Mouse (Mus musculus): ENCODE data around the gene Esyt1. TPM values are rescaled to one million over a fixed set of nuclear protein-coding genes. Genes with fewer than 3 reads are reported as not detected.
"Not testable (repeated sequence)": the region's sequence is repeated elsewhere in the genome, so short reads cannot be mapped to it uniquely, and the experiment has no call there.

Gene Esyt1
- polyA plus RNA-seq, 1 experiment from 2014 or later: 23.1 TPM

GRCm38 (mm10) chr10:128515044-128515443 is 10.6 kb downstream of the Esyt1 start:
- H3K4me2 ChIP-seq: no peak overlapping the region
- H3K27ac ChIP-seq: no peak overlapping the region
- H3K27me3 ChIP-seq: peaks cover 36% of the 10 kb centered on the region
- no peak overlapping the region for H3K4me3 ChIP-seq
- peaks cover 9% of the 10 kb centered on the region; the same call in 1 of the 2 replicates for H3K4me1 ChIP-seq
- H3K9ac ChIP-seq: no peak overlapping the region
- 82% methylated on average over 4 of the region's 4 CpGs for WGBS
- peaks cover 62% of the 10 kb centered on the region for H3K36me3 ChIP-seq
- H3K9me3 ChIP-seq: no peaks in the 10 kb centered on the region
- ATAC-seq (ENCODE audit: insufficient number of reproducible peaks, insufficient read depth, low FRiP score, low TSS enrichment, low read depth): no peak

- 80% methylated on average over 12 of the region's 12 CpGs for WGBS
- no peak for ATAC-seq (ENCODE audit: insufficient number of reproducible peaks, insufficient read depth, low FRiP score, low TSS enrichment, low read depth)
- no peak overlapping the region for H3K27ac ChIP-seq
Measured at GRCm38 (mm10) chr10:128511761-128512160, 13.9 kb downstream of the Esyt1 start.

DNA sequence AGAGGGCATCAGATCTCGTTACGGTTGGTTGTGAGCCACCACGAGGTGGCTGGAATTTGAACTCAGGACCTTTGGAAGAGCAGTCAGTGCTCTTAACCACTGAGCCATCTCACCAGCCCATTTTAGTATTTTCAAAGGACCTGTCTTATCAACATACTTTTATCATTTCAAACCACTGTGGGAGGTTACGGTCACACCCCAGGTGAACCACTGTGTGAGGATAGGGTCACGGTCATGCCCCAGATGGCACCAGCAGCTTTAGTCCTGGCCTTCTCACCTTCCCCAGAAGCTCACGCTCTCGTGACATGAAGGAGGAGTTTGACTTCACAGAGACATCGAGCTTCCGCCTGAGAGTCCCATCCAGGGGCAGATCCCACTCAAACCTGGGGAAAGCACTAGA is 14.5 kb downstream of the Esyt1 start:
- ATAC-seq (ENCODE audit: insufficient number of reproducible peaks, insufficient read depth, low FRiP score, low TSS enrichment, low read depth): no peak
- H3K27ac ChIP-seq: no peak overlapping the region
- H3K9ac ChIP-seq: no peak overlapping the region
- H3K4me1 ChIP-seq: 0 out of 2 replicates have a peak, but pooled peaks cover 4% of the 10 kb centered on the region
- WGBS: 89% methylated on average over 9 of the region's 9 CpGs
- H3K4me2 ChIP-seq: no peak overlapping the region
- H3K27me3 ChIP-seq: peaks cover 9% of the 10 kb centered on the region
- no peaks in the 10 kb centered on the region for H3K9me3 ChIP-seq
- H3K4me3 ChIP-seq: no peak overlapping the region
- peaks cover 45% of the 10 kb centered on the region for H3K36me3 ChIP-seq

More at GRCm38 (mm10) chr10:128511761-128512160, 13.9 kb downstream of the Esyt1 start:
- 0 out of 2 replicates have a peak overlapping the region, but pooled peaks have one; percentile 22 for H3K9ac ChIP-seq
- H3K27me3 ChIP-seq: peaks cover 14% of the 10 kb centered on the region
- peaks cover 48% of the 10 kb centered on the region for H3K36me3 ChIP-seq
- H3K4me2 ChIP-seq: no peak overlapping the region
- H3K4me3 ChIP-seq: no peak overlapping the region
- no peaks in the 10 kb centered on the region for H3K9me3 ChIP-seq
- H3K4me1 ChIP-seq: 0 out of 2 replicates have a peak, but pooled peaks cover 5% of the 10 kb centered on the region

- H3K9me3 ChIP-seq: no peaks in the 10 kb centered on the region
- no peak overlapping the region for H3K9ac ChIP-seq
- no peak overlapping the region for H3K4me3 ChIP-seq
- H3K4me1 ChIP-seq: no peaks in the 10 kb centered on the region
- no peaks in the 10 kb centered on the region for H3K27me3 ChIP-seq
- peaks cover 37% of the 10 kb centered on the region for H3K36me3 ChIP-seq
- WGBS: 87% methylated on average over 11 of the region's 11 CpGs
- H3K4me2 ChIP-seq: no peak overlapping the region
- ATAC-seq (ENCODE audit: insufficient number of reproducible peaks, insufficient read depth, low FRiP score, low TSS enrichment, low read depth): no peak
- no peak overlapping the region for H3K27ac ChIP-seq
Measured at GRCm38 (mm10) chr10:128510301-128510700, 15.4 kb downstream of the Esyt1 start.

- Histone ChIP-seq H3K36me3 (peaks cover 33% of the 10 kb centered on the region), H3K9ac (no peak overlapping the region), H3K4me3 (no peak overlapping the region), H3K4me1 (no peaks in the 10 kb centered on the region; the same call in 1 of the 2 replicates), H3K27me3 (no peaks in the 10 kb centered on the region), H3K9me3 (no peaks in the 10 kb centered on the region), H3K4me2 (no peak overlapping the region), H3K27ac (no peak overlapping the region)
- no peak; the same call in 1 of the 2 replicates for ATAC-seq (ENCODE audit: insufficient number of reproducible peaks, insufficient read depth, low FRiP score, low TSS enrichment, low read depth)
- 69% methylated on average over 4 of the region's 4 CpGs for WGBS
Measured at GRCm38 (mm10) chr10:128509831-128510230, 15.8 kb downstream of the Esyt1 start.

- H3K4me3 ChIP-seq: no peak overlapping the region
- no peak for ATAC-seq (ENCODE audit: insufficient number of reproducible peaks, insufficient read depth, low FRiP score, low TSS enrichment, low read depth)
- H3K4me2 ChIP-seq: no peak overlapping the region
- H3K27me3 ChIP-seq: no peaks in the 10 kb centered on the region
- H3K27ac ChIP-seq: no peak overlapping the region
- 81% methylated on average over 9 of the region's 9 CpGs for WGBS
- no peak overlapping the region for H3K9ac ChIP-seq
- no peaks in the 10 kb centered on the region; the same call in 1 of the 2 replicates for H3K4me1 ChIP-seq
- H3K9me3 ChIP-seq: no peaks in the 10 kb centered on the region
- peaks cover 32% of the 10 kb centered on the region for H3K36me3 ChIP-seq
Measured at GRCm38 (mm10) chr10:128509203-128509602, 16.5 kb downstream of the Esyt1 start.

GRCm38 (mm10) chr10:128508260-128508659 is 17.4 kb downstream of the Esyt1 start:
- no peaks in the 10 kb centered on the region for H3K27me3 ChIP-seq
- no peak overlapping the region for H3K4me3 ChIP-seq
- no peak for ATAC-seq (ENCODE audit: insufficient number of reproducible peaks, insufficient read depth, low FRiP score, low TSS enrichment, low read depth)
- H3K27ac ChIP-seq: no peak overlapping the region
- peaks cover 32% of the 10 kb centered on the region for H3K36me3 ChIP-seq
- no peaks in the 10 kb centered on the region; the same call in 1 of the 2 replicates for H3K4me1 ChIP-seq
- H3K9ac ChIP-seq: no peak overlapping the region
- H3K4me2 ChIP-seq: no peak overlapping the region
- WGBS: 73% methylated on average over 9 of the region's 9 CpGs
- no peaks in the 10 kb centered on the region for H3K9me3 ChIP-seq

- H3K9ac ChIP-seq: no peak overlapping the region
- peaks cover 18% of the 10 kb centered on the region for H3K36me3 ChIP-seq
- no peak overlapping the region for H3K4me3 ChIP-seq
- H3K9me3 ChIP-seq: no peaks in the 10 kb centered on the region
- H3K4me2 ChIP-seq: no peak overlapping the region
- ATAC-seq (ENCODE audit: insufficient number of reproducible peaks, insufficient read depth, low FRiP score, low TSS enrichment, low read depth): no peak
- 93% methylated on average over 14 of the region's 14 CpGs for WGBS
- no peaks in the 10 kb centered on the region for H3K27me3 ChIP-seq
- no peaks in the 10 kb centered on the region; the same call in 1 of the 2 replicates for H3K4me1 ChIP-seq
- H3K27ac ChIP-seq: no peak overlapping the region
Measured at GRCm38 (mm10) chr10:128505974-128506373, 19.7 kb downstream of the Esyt1 start.

DNA sequence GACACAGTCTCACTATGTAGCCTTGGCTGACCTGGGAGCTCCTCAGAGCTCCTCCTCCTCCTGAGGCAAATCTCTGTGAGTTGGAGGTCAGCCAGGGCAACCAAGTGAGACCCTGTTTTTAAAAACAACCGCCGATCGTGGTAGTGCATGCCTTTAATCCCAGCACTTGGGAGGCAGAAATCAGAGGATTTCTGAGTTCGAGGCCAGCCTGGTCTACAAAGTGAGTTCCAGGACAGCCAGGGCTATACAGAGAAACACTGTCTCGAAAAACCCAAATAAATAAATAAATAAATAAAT is 20.4 kb downstream of the Esyt1 start:
- not testable (repeated sequence) for H3K4me2 ChIP-seq; H3K4me1 ChIP-seq; ATAC-seq (ENCODE audit: insufficient number of reproducible peaks, insufficient read depth, low FRiP score, low TSS enrichment, low read depth); H3K9me3 ChIP-seq; H3K27me3 ChIP-seq; H3K27ac ChIP-seq; H3K9ac ChIP-seq; H3K4me3 ChIP-seq
- H3K36me3 ChIP-seq: peaks cover 12% of the 10 kb centered on the region
- WGBS: 81% methylated on average over 5 of the region's 5 CpGs

GRCm38 (mm10) chr10:128504641-128505370 is 20.9 kb downstream of the Esyt1 start:
- Histone ChIP-seq H3K4me1 (no peaks in the 10 kb centered on the region; the same call in 1 of the 2 replicates), H3K9me3 (no peaks in the 10 kb centered on the region), H3K4me2 (no peak overlapping the region), H3K4me3 (no peak overlapping the region), H3K9ac (0 out of 2 replicates have a peak overlapping the region, but pooled peaks have one; percentile 37), H3K27me3 (no peaks in the 10 kb centered on the region), H3K27ac (peak overlapping the region; percentile 23; the same call in 1 of the 2 replicates), H3K36me3 (peaks cover 7% of the 10 kb centered on the region)
- no peak for ATAC-seq (ENCODE audit: insufficient number of reproducible peaks, insufficient read depth, low FRiP score, low TSS enrichment, low read depth)
- WGBS: 71% methylated on average over 9 of the region's 9 CpGs

- Histone ChIP-seq H3K27me3 (no peaks in the 10 kb centered on the region), H3K9ac (no peak overlapping the region), H3K4me2 (no peak overlapping the region), H3K36me3 (peaks cover under 1% of the 10 kb centered on the region), H3K9me3 (no peaks in the 10 kb centered on the region), H3K4me1 (no peaks in the 10 kb centered on the region; the same call in 1 of the 2 replicates), H3K27ac (no peak overlapping the region), H3K4me3 (no peak overlapping the region)
- 84% methylated on average over 3 of the region's 3 CpGs for WGBS
- ATAC-seq (ENCODE audit: insufficient number of reproducible peaks, insufficient read depth, low FRiP score, low TSS enrichment, low read depth): no peak
Measured at GRCm38 (mm10) chr10:128504012-128504411, 21.7 kb downstream of the Esyt1 start.

GRCm38 (mm10) chr10:128503532-128503931 is 22.1 kb downstream of the Esyt1 start:
- WGBS: 77% methylated on average over 8 of the region's 8 CpGs
- Histone ChIP-seq H3K36me3 (no peaks in the 10 kb centered on the region; the same call in 1 of the 2 replicates), H3K27ac (no peak overlapping the region), H3K4me3 (no peak overlapping the region), H3K4me1 (no peaks in the 10 kb centered on the region; the same call in 1 of the 2 replicates), H3K27me3 (no peaks in the 10 kb centered on the region), H3K9me3 (no peaks in the 10 kb centered on the region), H3K9ac (no peak overlapping the region), H3K4me2 (no peak overlapping the region)
- no peak for ATAC-seq (ENCODE audit: insufficient number of reproducible peaks, insufficient read depth, low FRiP score, low TSS enrichment, low read depth)
